Mouse (Mus musculus): ENCODE measurements around the gene Barx2.
"Not testable (repeated sequence)": the region's sequence is repeated elsewhere in the genome, so short reads cannot be mapped to it uniquely, and the experiment has no call there.

The Barx2 gene

GRCm38 (mm10) chr9:31912921-31913738 is at the start of gene Barx2:
Gene Barx2, minus strand, starts transcription at chr9:31913462.
- DNase-seq = peak in 1 of 2 experiments; percentile 1

- DNase-seq = no peak
These were observed 49.0 kb upstream of the Barx2 start for GRCm38 (mm10) chr9:31962265-31962664.

- no peak for DNase-seq
These were observed 47.2 kb upstream of the Barx2 start for GRCm38 (mm10) chr9:31960488-31960887.

GRCm38 (mm10) chr9:31958120-31958519 is 44.9 kb upstream of the Barx2 start:
- DNase-seq = no peak

- DNase-seq = no peak
These were observed 37.2 kb upstream of the Barx2 start for GRCm38 (mm10) chr9:31950506-31950905.

- DNase-seq = no peak
These were observed 35.8 kb upstream of the Barx2 start for GRCm38 (mm10) chr9:31949031-31949430.

- no peak for DNase-seq
These were observed 33.8 kb upstream of the Barx2 start for GRCm38 (mm10) chr9:31947051-31947450.

- no peak for DNase-seq
These were observed 29.1 kb upstream of the Barx2 start for GRCm38 (mm10) chr9:31942334-31942733.

- DNase-seq = not testable (repeated sequence)
These were observed 23.2 kb upstream of the Barx2 start for GRCm38 (mm10) chr9:31936486-31936885.

GRCm38 (mm10) chr9:31931691-31932090 is 18.4 kb upstream of the Barx2 start:
- DNase-seq = peak in 1 of 2 experiments; percentile 10

- DNase-seq = no peak
These were observed 18.0 kb upstream of the Barx2 start for GRCm38 (mm10) chr9:31931255-31931654.

GRCm38 (mm10) chr9:31926766-31927165 is 13.5 kb upstream of the Barx2 start:
- no peak for DNase-seq

- DNase-seq = peak; percentile 81
These were observed 12.8 kb upstream of the Barx2 start for GRCm38 (mm10) chr9:31925830-31926624.

GRCm38 (mm10) chr9:31923529-31923928 is 10.3 kb upstream of the Barx2 start:
- DNase-seq = no peak

- no peak for DNase-seq
These were observed 6.5 kb upstream of the Barx2 start for GRCm38 (mm10) chr9:31919802-31920201.

GRCm38 (mm10) chr9:31916421-31916820 is 3.2 kb upstream of the Barx2 start:
- no peak for DNase-seq

GRCm38 (mm10) chr9:31914871-31915270 is 1.6 kb upstream of the Barx2 start:
- no peak for DNase-seq

GRCm38 (mm10) chr9:31913739-31914591 is 703 bp upstream of the Barx2 start:
- DNase-seq = no peak

GRCm38 (mm10) chr9:31912553-31912920 is 725 bp downstream of the Barx2 start:
- DNase-seq = no peak

- DNase-seq = no peak
These were observed 3.0 kb downstream of the Barx2 start for GRCm38 (mm10) chr9:31910221-31910620.

- no peak for DNase-seq
These were observed 11.5 kb downstream of the Barx2 start for GRCm38 (mm10) chr9:31901781-31902180.

- DNase-seq = no peak
These were observed 18.4 kb downstream of the Barx2 start for GRCm38 (mm10) chr9:31894775-31895320.

- no peak for DNase-seq
These were observed 24.9 kb downstream of the Barx2 start for GRCm38 (mm10) chr9:31888333-31888732.

Data from B cell, adult 2 months (primary cell).